Mouse (Mus musculus) MEL (cell line): Measurements from ENCODE around the gene Cfap299. TPM values are rescaled to one million over a fixed set of nuclear protein-coding genes. Genes with fewer than 3 reads are reported as not detected.

Experiments used
- DNase-seq: peaks from one replicate; pipeline ENCODE4 v3.0.0; 2011; ENCODE audit warnings: low read depth, low spot score
- H3K27ac ChIP-seq: 2 replicates; pipeline ENCODE4 v1.5.1; 2012; ENCODE audit warnings: low read depth, mild to moderate bottlenecking, control low read depth, low read length, moderate library complexity; ENCODE audit not compliant: control insufficient read depth
- H3K27me3 ChIP-seq, 2 experiments: fragments of 150-350 bp in 1 of 2; sonication (generic) in 1 of 2; 2 replicates each; pipeline ENCODE4 v1.6.1; 2012; ENCODE audit warnings: low read length in 2 of 2, mild to moderate bottlenecking in 2 of 2, improper control_type of control experiment in 1 of 2, moderate library complexity in 1 of 2; ENCODE audit not compliant: insufficient read depth in 2 of 2, control insufficient read depth in 1 of 2
- H3K36me3 ChIP-seq, 2 experiments: 2 replicates each; pipeline ENCODE4 v1.6.1; 2012 to 2014; ENCODE audit warnings: low read length in 2 of 2, improper control_type of control experiment in 1 of 2, inconsistent platforms in 1 of 2, mild to moderate bottlenecking in 1 of 2; ENCODE audit not compliant: insufficient read depth in 2 of 2, control insufficient read depth in 1 of 2
- H3K4me1 ChIP-seq, 2 experiments: fragments of 150-350 bp in 1 of 2; sonication (generic) in 1 of 2; 2 replicates each; pipeline ENCODE4 v1.6.1; 2012; ENCODE audit warnings: low read length in 2 of 2, improper control_type of control experiment in 1 of 2, mild to moderate bottlenecking in 1 of 2; ENCODE audit not compliant: insufficient read depth in 2 of 2, control insufficient read depth in 1 of 2
- H3K4me3 ChIP-seq, 2 experiments: fragments of 150-350 bp in 1 of 2; sonication (generic) in 1 of 2; 2 replicates each; pipeline ENCODE4 v1.5.1; 2012; ENCODE audit warnings: low read depth in 2 of 2, low read length in 2 of 2, mild to moderate bottlenecking in 2 of 2, moderate library complexity in 2 of 2, control low read depth in 1 of 2, improper control_type of control experiment in 1 of 2; ENCODE audit not compliant: control insufficient read depth in 1 of 2, insufficient read depth in 1 of 2
- H3K79me2 ChIP-seq: 2 replicates; pipeline ENCODE4 v1.6.1; 2012; ENCODE audit warnings: mild to moderate bottlenecking, low read length, moderate library complexity; ENCODE audit not compliant: control insufficient read depth, poor library complexity, insufficient read depth
- H3K9ac ChIP-seq: 2 replicates; pipeline ENCODE4 v1.6.1; 2012; ENCODE audit warnings: low read depth, mild to moderate bottlenecking, control low read depth, low read length, moderate library complexity; ENCODE audit not compliant: control insufficient read depth, poor library complexity, severe bottlenecking
- H3K9me3 ChIP-seq: fragments of 150-350 bp; sonication (generic); replicated peaks from 2 replicates; pipeline ENCODE4 v1.6.1; 2012; ENCODE audit warnings: mild to moderate bottlenecking, low read length, improper control_type of control experiment, moderate library complexity; ENCODE audit not compliant: insufficient read depth
- CTCF ChIP-seq, 3 experiments: IDR thresholded peaks in 2 of 3; conservative IDR thresholded peaks in 1 of 3; 2 replicates each; pipeline ENCODE4 v1.5.1; 2011 to 2012; ENCODE audit warnings: low read length in 3 of 3, low read depth in 2 of 3, mild to moderate bottlenecking in 2 of 3, improper control_type of control experiment in 1 of 3, inconsistent platforms in 1 of 3, mixed read lengths in 1 of 3, moderate library complexity in 1 of 3; ENCODE audit not compliant: control insufficient read depth in 1 of 3, insufficient read depth in 1 of 3, poor library complexity in 1 of 3, severe bottlenecking in 1 of 3
- E2F4 ChIP-seq: IDR thresholded peaks from 2 replicates; pipeline ENCODE4 v1.6.1; 2011; ENCODE audit warnings: low read depth, low read length, improper control_type of control experiment, borderline replicate concordance
- ELF1 ChIP-seq: IDR thresholded peaks from 2 replicates; pipeline ENCODE4 v1.6.1; 2014; ENCODE audit warnings: low read depth, mild to moderate bottlenecking, inconsistent platforms, low read length, improper control_type of control experiment, moderate library complexity
- HCFC1 ChIP-seq: IDR thresholded peaks from 2 replicates; pipeline ENCODE4 v1.6.1; 2012; ENCODE audit warnings: low read depth, mild to moderate bottlenecking, inconsistent platforms, low read length, improper control_type of control experiment, moderate library complexity
- MAX ChIP-seq: IDR thresholded peaks from 2 replicates; pipeline ENCODE4 v1.6.1; 2011; ENCODE audit warnings: low read length, improper control_type of control experiment
- MAZ ChIP-seq: IDR thresholded peaks from 2 replicates; pipeline ENCODE4 v1.6.1; 2012; ENCODE audit warnings: low read depth, mild to moderate bottlenecking, inconsistent platforms, low read length, improper control_type of control experiment
- MEF2A ChIP-seq: IDR thresholded peaks from 2 replicates; pipeline ENCODE4 v1.6.1; 2014; ENCODE audit warnings: low read depth, mild to moderate bottlenecking, inconsistent platforms, low read length, improper control_type of control experiment; ENCODE audit not compliant: poor library complexity, insufficient replicate concordance, severe bottlenecking; ENCODE audit errors: extremely low read depth
- MXI1 ChIP-seq: IDR thresholded peaks from 2 replicates; pipeline ENCODE4 v1.6.1; 2011; ENCODE audit warnings: mild to moderate bottlenecking, low read depth, low read length, improper control_type of control experiment
- MYC ChIP-seq: IDR thresholded peaks from 2 replicates; pipeline ENCODE4 v1.6.1; 2011; ENCODE audit warnings: low read depth, mild to moderate bottlenecking, low read length, improper control_type of control experiment, moderate library complexity
- NELFE ChIP-seq: IDR thresholded peaks from 2 replicates; pipeline ENCODE4 v1.6.1; 2011; ENCODE audit warnings: low read depth, low read length, improper control_type of control experiment
- NRF1 ChIP-seq: IDR thresholded peaks from 2 replicates; pipeline ENCODE4 v1.6.1; 2014; ENCODE audit warnings: low read depth, mild to moderate bottlenecking, inconsistent platforms, low read length, improper control_type of control experiment, moderate library complexity; ENCODE audit not compliant: poor library complexity, insufficient read depth, severe bottlenecking
- POLR2A ChIP-seq, 2 experiments: IDR thresholded peaks; 2 replicates each; pipeline ENCODE4 v1.6.1; 2011 to 2012; ENCODE audit warnings: low read length in 2 of 2, mild to moderate bottlenecking in 2 of 2, control low read depth in 1 of 2, improper control_type of control experiment in 1 of 2, low read depth in 1 of 2, moderate library complexity in 1 of 2; ENCODE audit not compliant: control insufficient read depth in 1 of 2, insufficient read depth in 1 of 2, poor library complexity in 1 of 2
- POLR2AphosphoS2 ChIP-seq: IDR thresholded peaks from 2 replicates; pipeline ENCODE4 v1.6.1; 2011; ENCODE audit warnings: low read length, improper control_type of control experiment
- POLR2AphosphoS5 ChIP-seq: IDR thresholded peaks from 2 replicates; pipeline ENCODE4 v1.6.1; 2012; ENCODE audit warnings: low read depth, borderline replicate concordance, mild to moderate bottlenecking, inconsistent platforms, low read length, moderate library complexity, mixed read lengths
- SIN3A ChIP-seq: IDR thresholded peaks from 2 replicates; pipeline ENCODE4 v1.6.1; 2012; ENCODE audit warnings: low read length, improper control_type of control experiment, inconsistent platforms
- SMC3 ChIP-seq: IDR thresholded peaks from 2 replicates; pipeline ENCODE4 v1.6.1; 2011; ENCODE audit warnings: low read depth, low read length, improper control_type of control experiment
- UBTF ChIP-seq: IDR thresholded peaks from 2 replicates; pipeline ENCODE4 v1.6.1; 2012; ENCODE audit warnings: low read depth, mild to moderate bottlenecking, inconsistent platforms, low read length, improper control_type of control experiment, moderate library complexity, borderline replicate concordance; ENCODE audit not compliant: insufficient read depth
- USF1 ChIP-seq: IDR thresholded peaks from 2 replicates; pipeline ENCODE4 v1.6.1; 2014; ENCODE audit warnings: low read depth, mild to moderate bottlenecking, inconsistent platforms, low read length, improper control_type of control experiment, moderate library complexity
- USF2 ChIP-seq, 2 experiments: IDR thresholded peaks; 2 replicates each; pipeline ENCODE4 v1.6.1; 2011 to 2012; ENCODE audit warnings: improper control_type of control experiment in 2 of 2, low read length in 2 of 2, borderline replicate concordance in 1 of 2, inconsistent platforms in 1 of 2, low read depth in 1 of 2, mild to moderate bottlenecking in 1 of 2; ENCODE audit not compliant: insufficient read depth in 1 of 2
- ZC3H11A ChIP-seq: IDR thresholded peaks from 2 replicates; pipeline ENCODE4 v1.6.1; 2012; ENCODE audit warnings: low read depth, mild to moderate bottlenecking, inconsistent platforms, low read length, improper control_type of control experiment
- ZMIZ1 ChIP-seq: IDR thresholded peaks from 2 replicates; pipeline ENCODE4 v1.6.1; 2012; ENCODE audit warnings: low read depth, mild to moderate bottlenecking, inconsistent platforms, low read length, improper control_type of control experiment, moderate library complexity
- ZNF384 ChIP-seq: IDR thresholded peaks from 2 replicates; pipeline ENCODE4 v1.6.1; 2012; ENCODE audit warnings: low read depth, mild to moderate bottlenecking, inconsistent platforms, low read length, improper control_type of control experiment
- polyA plus RNA-seq, 2 experiments: library from polyadenylated mRNA; stranded (reverse) in 1 of 2; unstranded in 1 of 2; fragments of >175 nt in 1 of 2; fragments of >200 nt in 1 of 2; gene quantifications; 2 replicates each; pipeline versions ENCODE4 v1.2.1 to v1.2.4; 2012; ENCODE audit warnings: low replicate concordance in 2 of 2, low read depth in 1 of 2; ENCODE audit not compliant: insufficient read length in 2 of 2, insufficient read depth in 1 of 2, missing spikeins in 1 of 2
- total RNA-seq: library from RNA; depleted of rRNA; stranded (reverse); fragments of 300-350 nt; gene quantifications from 2 replicates; pipeline ENCODE4 v1.2.3, GENCODE M21; 2012

The Cfap299 gene
- total and polyA plus RNA-seq, 3 experiments: not detected

DNA sequence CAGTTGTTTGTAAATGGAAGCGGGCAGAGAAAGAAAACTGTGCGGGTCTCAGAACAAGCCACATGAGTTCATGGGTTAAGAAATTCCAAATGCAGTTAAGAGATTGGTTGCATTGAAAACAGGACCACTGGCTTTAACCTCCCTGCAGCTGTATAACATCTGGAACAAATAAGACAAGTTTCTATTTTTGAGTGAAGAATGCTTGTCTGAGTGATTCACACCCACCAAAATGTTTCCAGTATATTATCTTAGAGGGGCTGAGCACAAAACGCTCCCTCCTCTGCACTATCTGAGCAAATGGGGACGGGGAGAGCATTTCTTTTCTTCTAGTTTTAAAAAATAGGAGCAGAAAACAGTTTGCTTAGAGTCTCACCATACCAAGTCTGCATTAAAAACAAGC, 458.6 kb downstream of the Cfap299 start:
- Histone ChIP-seq H3K9ac (no peak overlapping the region), H3K27ac (no peak overlapping the region), H3K36me3 (no peaks in the 10 kb centered on the region), H3K27me3 (no peaks in the 10 kb centered on the region), H3K4me3 (no peak overlapping the region), H3K79me2 (no peaks in the 10 kb centered on the region), H3K4me1 (no peaks in the 10 kb centered on the region), H3K9me3 (no peaks in the 10 kb centered on the region)
- TF ChIP-seq MAZ (no peak), HCFC1 (no peak), ELF1 (no peak), SMC3 (no peak), USF2 (IDR thresholded peaks at IDR 0.05; ENCODE audit: borderline replicate concordance in 1 of 2, insufficient read depth in 1 of 2, low read depth in 1 of 2, low read length in 2 of 2) (no peak), MEF2A (no peak), ZMIZ1 (no peak), UBTF (no peak), CTCF (IDR thresholded peaks at IDR 0.05 in 2 of 3, conservative IDR thresholded peaks at IDR 0.05 in 1 of 3; ENCODE audit: control insufficient read depth in 1 of 3, insufficient read depth in 1 of 3, low read depth in 2 of 3, low read length in 3 of 3, poor library complexity in 1 of 3, severe bottlenecking in 1 of 3) (no peak), E2F4 (no peak), USF1 (no peak), ZNF384 (no peak), ZC3H11A (no peak), NELFE (no peak)
- DNase-seq: no peak

DNA sequence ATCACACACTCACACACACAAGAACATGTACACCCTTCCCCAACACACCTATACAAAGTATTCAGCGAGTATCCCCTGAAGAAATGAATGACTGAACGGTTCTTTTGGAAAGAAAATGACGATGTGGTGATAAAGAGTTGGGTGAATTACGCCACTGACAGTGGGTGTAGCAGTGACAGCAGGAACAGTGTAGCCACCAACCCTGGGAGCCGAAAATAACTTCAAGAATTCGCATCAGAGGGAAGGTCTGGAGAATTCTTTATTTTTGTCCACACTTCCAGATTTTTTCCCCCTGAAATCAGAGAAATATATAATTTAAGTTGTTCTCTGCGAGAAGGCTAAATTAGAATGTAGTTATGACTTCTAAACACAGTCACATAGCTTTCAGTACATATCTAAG, 459.5 kb downstream of the Cfap299 start:
- H3K27me3 ChIP-seq: no peaks in the 10 kb centered on the region
- no peak overlapping the region for H3K4me3 ChIP-seq
- no peak for DNase-seq
- H3K9ac ChIP-seq: no peak overlapping the region
- no peak for TF ChIP-seq USF2 (IDR thresholded peaks at IDR 0.05; ENCODE audit: borderline replicate concordance in 1 of 2, insufficient read depth in 1 of 2, low read depth in 1 of 2, low read length in 2 of 2)
- TF ChIP-seq POLR2AphosphoS5: no peak
- no peak for TF ChIP-seq POLR2AphosphoS2
- TF ChIP-seq MYC: no peak
- no peak for TF ChIP-seq NRF1
- TF ChIP-seq MEF2A: no peak
- TF ChIP-seq MXI1: no peak
- TF ChIP-seq E2F4: no peak
- TF ChIP-seq MAX: no peak
- TF ChIP-seq SIN3A: no peak
- TF ChIP-seq POLR2A (IDR thresholded peaks at IDR 0.05; ENCODE audit: control insufficient read depth in 1 of 2, insufficient read depth in 1 of 2, low read depth in 1 of 2, low read length in 2 of 2, poor library complexity in 1 of 2): no peak
- no peaks in the 10 kb centered on the region for H3K79me2 ChIP-seq
- no peak overlapping the region for H3K27ac ChIP-seq
- H3K9me3 ChIP-seq: no peaks in the 10 kb centered on the region
- no peaks in the 10 kb centered on the region for H3K4me1 ChIP-seq
- H3K36me3 ChIP-seq: no peaks in the 10 kb centered on the region
